Mouse (Mus musculus): Measurements from ENCODE around the gene Tmem159. TPM values are rescaled to one million over a fixed set of nuclear protein-coding genes. Genes with fewer than 3 reads are reported as not detected.
A peak's percentile ranks its signal among the peaks of the same experiment; 100 is the strongest.

The Tmem159 gene
- polyA plus RNA-seq, 1 experiment: 5.7 TPM

DNA sequence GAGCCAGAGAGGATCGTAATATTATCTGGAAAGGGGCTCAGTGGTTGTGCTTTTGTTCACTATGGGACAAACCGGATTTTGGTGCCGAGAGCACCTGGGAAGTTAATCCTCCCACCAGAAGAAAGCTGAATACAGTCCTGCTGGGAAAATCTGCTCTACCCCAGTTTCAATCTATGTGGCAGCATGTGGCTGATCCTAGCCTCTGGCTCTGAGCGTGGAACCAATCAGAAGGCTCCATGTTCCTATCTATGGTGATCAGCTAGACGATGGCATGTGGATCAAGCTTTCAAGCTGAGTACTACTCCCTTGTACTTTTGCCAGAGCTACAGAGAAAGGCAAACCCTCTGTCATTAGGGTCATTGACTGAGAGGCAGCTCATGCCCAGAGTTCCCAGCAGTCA lies 9.1 kb upstream of the Tmem159 start:
- H3K36me3 ChIP-seq (ENCODE audit: control insufficient read depth, insufficient read depth, low read length): no peaks in the 10 kb centered on the region
- H3K27me3 ChIP-seq (ENCODE audit: control insufficient read depth, insufficient read depth, low read length): no peaks in the 10 kb centered on the region
- no peak overlapping the region for H3K4me3 ChIP-seq (ENCODE audit: extremely low read depth, insufficient read depth, insufficient read length)
- TF ChIP-seq POLR2A (IDR thresholded peaks at IDR 0.05; ENCODE audit: low read depth, low read length): no peak
- TF ChIP-seq CTCF (IDR thresholded peaks at IDR 0.05; ENCODE audit: extremely low read depth, insufficient read depth, insufficient read length, insufficient replicate concordance): no peak
- no peak for DNase-seq (ENCODE audit: low read depth in 1 of 2, low spot score in 2 of 2)
- no peaks in the 10 kb centered on the region for H3K4me1 ChIP-seq (ENCODE audit: control insufficient read depth, insufficient read depth, insufficient read length)
- WGBS: 71% methylated on average over 5 of the region's 5 CpGs
- H3K27ac ChIP-seq (ENCODE audit: insufficient read depth, low read length): no peak overlapping the region

DNA sequence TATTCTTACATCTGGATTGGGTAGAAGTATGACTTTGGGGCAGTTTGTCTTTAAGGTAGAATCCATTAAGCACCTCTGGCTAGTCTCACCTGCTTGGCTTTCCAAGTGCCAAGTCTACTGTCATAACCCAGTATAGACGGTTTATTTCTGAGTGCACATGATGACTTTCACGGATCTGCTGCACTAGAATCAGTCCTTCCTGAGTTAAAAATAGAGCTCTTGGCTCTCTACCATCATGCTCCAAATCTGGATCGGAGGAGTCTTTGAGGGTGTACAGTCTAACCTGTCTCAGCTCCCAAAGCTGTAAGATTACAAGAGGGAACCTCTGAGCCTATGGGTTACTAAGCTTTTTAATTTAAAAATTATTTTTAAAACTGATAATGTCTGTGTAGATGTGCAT lies 7.9 kb upstream of the Tmem159 start:
- TF ChIP-seq CTCF (IDR thresholded peaks at IDR 0.05; ENCODE audit: extremely low read depth, insufficient read depth, insufficient read length, insufficient replicate concordance) (no peak), POLR2A (IDR thresholded peaks at IDR 0.05; ENCODE audit: low read depth, low read length) (no peak)
- no peak overlapping the region for H3K27ac ChIP-seq (ENCODE audit: insufficient read depth, low read length)
- DNase-seq (ENCODE audit: low read depth in 1 of 2, low spot score in 2 of 2): no peak
- no peak overlapping the region for H3K4me3 ChIP-seq (ENCODE audit: extremely low read depth, insufficient read depth, insufficient read length)
- no peaks in the 10 kb centered on the region for H3K36me3 ChIP-seq (ENCODE audit: control insufficient read depth, insufficient read depth, low read length)
- no peaks in the 10 kb centered on the region for H3K4me1 ChIP-seq (ENCODE audit: control insufficient read depth, insufficient read depth, insufficient read length)
- 82% methylated on average over 3 of the region's 3 CpGs for WGBS
- H3K27me3 ChIP-seq (ENCODE audit: control insufficient read depth, insufficient read depth, low read length): no peaks in the 10 kb centered on the region

- Histone ChIP-seq H3K27me3 (ENCODE audit: control insufficient read depth, insufficient read depth, low read length) (no peaks in the 10 kb centered on the region), H3K4me1 (ENCODE audit: control insufficient read depth, insufficient read depth, insufficient read length) (no peaks in the 10 kb centered on the region), H3K4me3 (ENCODE audit: extremely low read depth, insufficient read depth, insufficient read length) (no peak within 1 kb of the TSS), H3K27ac (ENCODE audit: insufficient read depth, low read length) (no peak within 1 kb of the TSS), H3K36me3 (ENCODE audit: control insufficient read depth, insufficient read depth, low read length) (no peaks in the 10 kb centered on the region)
- 80% methylated on average over 6 of the region's 6 CpGs for WGBS
- no peak for TF ChIP-seq POLR2A (IDR thresholded peaks at IDR 0.05; ENCODE audit: low read depth, low read length)
- no peak for TF ChIP-seq CTCF (IDR thresholded peaks at IDR 0.05; ENCODE audit: extremely low read depth, insufficient read depth, insufficient read length, insufficient replicate concordance)
- DNase-seq (ENCODE audit: low read depth in 1 of 2, low spot score in 2 of 2): no peak
These were observed 7.0 kb upstream of the Tmem159 start, which contains the start of gene Dnah3 for GRCm38 (mm10) chr7:120095180-120095579. Gene Dnah3 (minus strand): TSS chr7:120095280.

DNA sequence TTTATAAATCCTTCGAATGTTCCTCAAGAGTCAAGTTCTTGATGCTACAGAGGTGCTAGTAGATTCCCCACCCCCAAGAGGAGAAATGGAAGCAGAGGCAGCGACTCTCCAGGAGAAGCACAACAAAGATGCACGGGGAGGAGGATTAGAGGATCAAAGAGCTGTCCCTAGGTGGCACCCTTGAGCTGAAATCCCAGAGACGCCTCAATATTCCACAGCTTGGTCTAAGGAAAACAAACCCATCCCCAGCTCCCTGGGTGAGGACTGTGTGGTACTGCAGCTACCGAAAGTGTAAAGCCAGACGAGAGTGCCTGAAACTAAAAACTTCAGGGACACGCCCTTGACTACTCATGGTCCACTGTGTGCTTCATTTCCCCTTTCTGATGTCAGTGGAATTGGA lies 4.3 kb upstream of the Tmem159 start:
- H3K27me3 ChIP-seq (ENCODE audit: control insufficient read depth, insufficient read depth, low read length): no peaks in the 10 kb centered on the region
- DNase-seq (ENCODE audit: low read depth in 1 of 2, low spot score in 2 of 2): no peak
- 9% methylated on average over 7 of the region's 7 CpGs for WGBS
- no peaks in the 10 kb centered on the region for H3K4me1 ChIP-seq (ENCODE audit: control insufficient read depth, insufficient read depth, insufficient read length)
- H3K4me3 ChIP-seq (ENCODE audit: extremely low read depth, insufficient read depth, insufficient read length): no peak overlapping the region
- no peak overlapping the region for H3K27ac ChIP-seq (ENCODE audit: insufficient read depth, low read length)
- H3K36me3 ChIP-seq (ENCODE audit: control insufficient read depth, insufficient read depth, low read length): no peaks in the 10 kb centered on the region
- TF ChIP-seq CTCF (IDR thresholded peaks at IDR 0.05; ENCODE audit: extremely low read depth, insufficient read depth, insufficient read length, insufficient replicate concordance): peak; percentile 8; the same call in 1 of the 2 replicates
- no peak for TF ChIP-seq POLR2A (IDR thresholded peaks at IDR 0.05; ENCODE audit: low read depth, low read length)

- TF ChIP-seq POLR2A (IDR thresholded peaks at IDR 0.05; ENCODE audit: low read depth, low read length) (no peak), CTCF (IDR thresholded peaks at IDR 0.05; ENCODE audit: extremely low read depth, insufficient read depth, insufficient read length, insufficient replicate concordance) (peak; percentile 24; the same call in 1 of the 2 replicates)
- H3K36me3 ChIP-seq (ENCODE audit: control insufficient read depth, insufficient read depth, low read length): no peaks in the 10 kb centered on the region
- H3K27ac ChIP-seq (ENCODE audit: insufficient read depth, low read length): no peak overlapping the region
- peak in 1 of 2 experiments; percentile 9 for DNase-seq (ENCODE audit: low read depth in 1 of 2, low spot score in 2 of 2)
- H3K4me3 ChIP-seq (ENCODE audit: extremely low read depth, insufficient read depth, insufficient read length): no peak overlapping the region
- WGBS: 38% methylated on average over 9 of the region's 9 CpGs
- H3K4me1 ChIP-seq (ENCODE audit: control insufficient read depth, insufficient read depth, insufficient read length): no peaks in the 10 kb centered on the region
- no peaks in the 10 kb centered on the region for H3K27me3 ChIP-seq (ENCODE audit: control insufficient read depth, insufficient read depth, low read length)
These were observed 3.8 kb upstream of the Tmem159 start for GRCm38 (mm10) chr7:120098403-120098802.

- no peak for TF ChIP-seq POLR2A (IDR thresholded peaks at IDR 0.05; ENCODE audit: low read depth, low read length)
- no peak for TF ChIP-seq CTCF (IDR thresholded peaks at IDR 0.05; ENCODE audit: extremely low read depth, insufficient read depth, insufficient read length, insufficient replicate concordance)
- no peak for DNase-seq (ENCODE audit: low read depth in 1 of 2, low spot score in 2 of 2)
- H3K36me3 ChIP-seq (ENCODE audit: control insufficient read depth, insufficient read depth, low read length): no peaks in the 10 kb centered on the region
- no peaks in the 10 kb centered on the region for H3K4me1 ChIP-seq (ENCODE audit: control insufficient read depth, insufficient read depth, insufficient read length)
- H3K27ac ChIP-seq (ENCODE audit: insufficient read depth, low read length): no peak overlapping the region
- peak overlapping the region; percentile 66; the same call in 1 of the 2 replicates for H3K4me3 ChIP-seq (ENCODE audit: extremely low read depth, insufficient read depth, insufficient read length)
- H3K27me3 ChIP-seq (ENCODE audit: control insufficient read depth, insufficient read depth, low read length): no peaks in the 10 kb centered on the region
- WGBS: 16% methylated on average over 25 of the region's 25 CpGs
These were observed 940 bp downstream of the Tmem159 start for GRCm38 (mm10) chr7:120103019-120103567.

DNA sequence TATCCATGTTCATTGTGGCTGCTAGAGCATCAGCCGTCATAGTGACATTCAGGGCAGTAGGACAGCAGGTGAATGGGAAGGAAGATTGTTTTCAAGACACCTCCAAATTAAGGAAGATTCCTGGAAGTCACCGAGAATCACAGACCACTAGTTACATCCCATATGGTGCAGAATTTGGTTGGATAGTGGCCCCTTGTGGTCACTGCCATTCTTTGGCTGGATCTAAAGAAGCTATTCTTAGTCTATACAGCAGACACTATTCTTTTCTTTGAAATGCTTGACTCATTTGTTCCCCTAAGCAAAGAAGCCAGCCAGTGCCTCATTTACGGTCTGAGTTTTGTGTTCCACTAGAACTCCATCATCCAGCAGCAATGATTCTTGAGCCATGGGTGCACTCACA lies 2.8 kb downstream of the Tmem159 start:
- no peak for DNase-seq (ENCODE audit: low read depth in 1 of 2, low spot score in 2 of 2)
- no peak for TF ChIP-seq POLR2A (IDR thresholded peaks at IDR 0.05; ENCODE audit: low read depth, low read length)
- TF ChIP-seq CTCF (IDR thresholded peaks at IDR 0.05; ENCODE audit: extremely low read depth, insufficient read depth, insufficient read length, insufficient replicate concordance): no peak
- H3K36me3 ChIP-seq (ENCODE audit: control insufficient read depth, insufficient read depth, low read length): no peaks in the 10 kb centered on the region
- 79% methylated on average over 3 of the region's 3 CpGs for WGBS
- no peak overlapping the region for H3K27ac ChIP-seq (ENCODE audit: insufficient read depth, low read length)
- no peaks in the 10 kb centered on the region for H3K4me1 ChIP-seq (ENCODE audit: control insufficient read depth, insufficient read depth, insufficient read length)
- no peak overlapping the region for H3K4me3 ChIP-seq (ENCODE audit: extremely low read depth, insufficient read depth, insufficient read length)
- H3K27me3 ChIP-seq (ENCODE audit: control insufficient read depth, insufficient read depth, low read length): no peaks in the 10 kb centered on the region

Data from spleen, adult 2 months (tissue).